Mouse (Mus musculus) lung, embryonic 16.5 days (tissue): ENCODE data around the gene Ext2. TPM values are rescaled to one million over a fixed set of nuclear protein-coding genes. Genes with fewer than 3 reads are reported as not detected.
A peak's percentile ranks its signal among the peaks of the same experiment; 100 is the strongest.

Experiments used
- ATAC-seq: fragments of 200-750 bp; cut with Nextera tagmentation; 2 replicates; pipeline ENCODE4 v1.8.0; 2017; ENCODE audit warnings: low read depth, mild to moderate bottlenecking, moderate library complexity
- H3K27ac ChIP-seq: fragments of 300-500 bp; sonication (generic); 2 replicates; pipeline ENCODE4 v1.5.1; 2014; ENCODE audit warnings: mild to moderate bottlenecking, control low read depth, low read length
- H3K27me3 ChIP-seq: fragments of 300-500 bp; sonication (generic); 2 replicates; pipeline ENCODE4 v1.6.1; 2014; ENCODE audit warnings: low read depth, low read length, mixed read lengths; ENCODE audit not compliant: control insufficient read depth, insufficient read depth
- H3K36me3 ChIP-seq: fragments of 300-500 bp; sonication (generic); 2 replicates; pipeline ENCODE4 v1.6.1; 2014; ENCODE audit warnings: low read length; ENCODE audit not compliant: control insufficient read depth, insufficient read depth
- H3K4me1 ChIP-seq: fragments of 300-500 bp; sonication (generic); replicated peaks from 2 replicates; pipeline ENCODE4 v1.6.1; 2014; ENCODE audit warnings: low read length, mixed read lengths; ENCODE audit not compliant: control insufficient read depth, insufficient read depth
- H3K4me2 ChIP-seq: fragments of 300-500 bp; sonication (generic); 2 replicates; pipeline ENCODE4 v1.6.1; 2014; ENCODE audit warnings: low read depth, low read length, control low read depth
- H3K4me3 ChIP-seq: fragments of 300-500 bp; sonication (generic); 2 replicates; pipeline ENCODE4 v1.5.1; 2014; ENCODE audit warnings: mild to moderate bottlenecking, low read length, control low read depth
- H3K9ac ChIP-seq: fragments of 300-500 bp; sonication (generic); 2 replicates; pipeline ENCODE4 v1.6.1; 2014; ENCODE audit warnings: low read length, control low read depth
- H3K9me3 ChIP-seq: fragments of 300-500 bp; sonication (generic); 2 replicates; pipeline ENCODE4 v1.6.1; 2016; ENCODE audit warnings: low read length; ENCODE audit not compliant: control insufficient read depth
- WGBS: fragments of 180-500 bp; shearing (Covaris S2); extraction: QIAGEN DNeasy Blood & Tissue Kit; methylation state at CpG from one replicate; pipeline ENCODE4 v1.1.7; 2014; 5-methylcytosine and 5-hydroxymethylcytosine counted together
- polyA plus RNA-seq: library from polyadenylated mRNA; unstranded; fragments of >200 nt; fragmentation: Nextera tagmentation; extraction: Ambion mirVana; gene quantifications from 2 replicates; pipeline ENCODE4 v1.2.1, GENCODE M21; 2015

The Ext2 gene
- polyA plus RNA-seq, 1 experiment from 2014 or later, result 128 TPM

DNA sequence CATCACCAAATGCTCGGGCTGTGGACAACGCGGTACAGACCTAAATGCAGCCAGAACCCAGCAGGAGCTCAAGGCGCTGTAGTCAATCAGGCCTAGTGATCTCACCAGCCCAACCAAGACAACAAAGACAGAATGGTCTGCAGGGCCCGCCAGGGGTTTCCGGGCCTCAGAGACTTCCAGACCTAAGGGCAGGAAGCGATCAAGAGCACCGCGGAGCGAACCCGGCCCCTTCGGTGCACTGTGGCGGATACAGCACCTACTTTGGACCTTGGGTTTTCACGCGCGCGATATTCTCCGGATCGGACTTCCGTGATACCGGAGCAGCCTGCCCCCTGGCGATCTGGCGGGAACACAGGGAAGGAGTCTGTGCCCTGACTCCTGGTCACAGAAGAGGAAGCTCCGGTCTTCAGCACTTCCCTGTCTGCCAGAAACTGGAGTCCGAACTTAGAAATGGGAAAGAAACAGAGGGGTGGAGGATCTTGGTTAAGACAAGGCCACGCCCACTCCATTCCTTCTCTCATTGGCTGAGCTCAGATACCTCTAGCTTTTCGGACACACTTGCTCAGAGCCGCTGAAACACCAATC is 27.2 kb upstream of the Ext2 start, which contains the start of gene Accs:
Gene Accs, minus strand, starts transcription at position 439 of the 585 bp plus-strand sequence.
- H3K27ac ChIP-seq, result peak within 1 kb of the TSS; percentile 88
- H3K4me3 ChIP-seq, result peak within 1 kb of the TSS; percentile 70
- ATAC-seq, result peak; percentile 94
- no peaks in the 10 kb centered on the region for H3K9me3 ChIP-seq
- under 1% methylated on average over 28 of the region's 28 CpGs for WGBS
- H3K36me3 ChIP-seq, result no peaks in the 10 kb centered on the region
- H3K9ac ChIP-seq, result peak within 1 kb of the TSS; percentile 88
- no peaks in the 10 kb centered on the region for H3K27me3 ChIP-seq
- H3K4me1 ChIP-seq, result peaks cover 11% of the 10 kb centered on the region
- H3K4me2 ChIP-seq, result peak within 1 kb of the TSS; percentile 91

DNA sequence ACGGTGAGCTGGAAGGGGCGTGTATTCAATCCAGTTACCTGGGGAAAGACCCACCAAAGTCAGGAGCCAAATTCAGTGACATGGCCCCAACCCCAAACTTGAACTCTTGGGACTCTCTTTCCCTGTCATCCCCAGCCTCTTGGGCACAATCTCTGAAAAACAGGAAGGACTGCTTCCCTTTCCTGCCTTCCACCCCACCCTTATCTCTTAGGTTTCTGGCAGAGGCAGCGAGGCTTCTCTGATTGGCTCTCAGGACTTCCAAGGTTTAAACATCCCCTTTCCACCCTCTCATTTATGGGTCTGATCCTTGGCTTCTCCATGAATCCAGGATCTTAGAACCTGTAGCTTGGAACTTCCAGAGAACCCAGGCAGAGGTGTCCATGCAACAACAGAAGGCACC is 19.0 kb upstream of the Ext2 start:
- H3K9me3 ChIP-seq, result no peaks in the 10 kb centered on the region
- H3K9ac ChIP-seq, result no peak overlapping the region
- no peak overlapping the region for H3K4me3 ChIP-seq
- WGBS, result 89% methylated on average over 3 of the region's 3 CpGs
- no peaks in the 10 kb centered on the region for H3K27me3 ChIP-seq
- no peaks in the 10 kb centered on the region for H3K4me1 ChIP-seq
- no peak overlapping the region for H3K27ac ChIP-seq
- H3K36me3 ChIP-seq, result peaks cover 15% of the 10 kb centered on the region
- ATAC-seq, result no peak
- no peak overlapping the region for H3K4me2 ChIP-seq

GRCm38 (mm10) chr2:93840109-93840508 is 17.7 kb upstream of the Ext2 start:
- 77% methylated on average over 6 of the region's 6 CpGs for WGBS
- ATAC-seq, result no peak
- peaks cover 15% of the 10 kb centered on the region for H3K36me3 ChIP-seq

GRCm38 (mm10) chr2:93838931-93839330 is 16.6 kb upstream of the Ext2 start:
- ATAC-seq, result no peak
- Histone ChIP-seq H3K4me3 (no peak overlapping the region), H3K9me3 (no peaks in the 10 kb centered on the region), H3K4me2 (no peak overlapping the region), H3K9ac (no peak overlapping the region), H3K27me3 (no peaks in the 10 kb centered on the region), H3K27ac (no peak overlapping the region), H3K4me1 (no peaks in the 10 kb centered on the region), H3K36me3 (peaks cover 13% of the 10 kb centered on the region)
- 84% methylated on average over 4 of the region's 4 CpGs for WGBS

More at GRCm38 (mm10) chr2:93840109-93840508, 17.7 kb upstream of the Ext2 start:
- Histone ChIP-seq H3K27ac (no peak overlapping the region), H3K27me3 (no peaks in the 10 kb centered on the region), H3K9me3 (no peaks in the 10 kb centered on the region), H3K4me2 (no peak overlapping the region), H3K4me3 (no peak overlapping the region), H3K4me1 (no peaks in the 10 kb centered on the region), H3K9ac (no peak overlapping the region)

DNA sequence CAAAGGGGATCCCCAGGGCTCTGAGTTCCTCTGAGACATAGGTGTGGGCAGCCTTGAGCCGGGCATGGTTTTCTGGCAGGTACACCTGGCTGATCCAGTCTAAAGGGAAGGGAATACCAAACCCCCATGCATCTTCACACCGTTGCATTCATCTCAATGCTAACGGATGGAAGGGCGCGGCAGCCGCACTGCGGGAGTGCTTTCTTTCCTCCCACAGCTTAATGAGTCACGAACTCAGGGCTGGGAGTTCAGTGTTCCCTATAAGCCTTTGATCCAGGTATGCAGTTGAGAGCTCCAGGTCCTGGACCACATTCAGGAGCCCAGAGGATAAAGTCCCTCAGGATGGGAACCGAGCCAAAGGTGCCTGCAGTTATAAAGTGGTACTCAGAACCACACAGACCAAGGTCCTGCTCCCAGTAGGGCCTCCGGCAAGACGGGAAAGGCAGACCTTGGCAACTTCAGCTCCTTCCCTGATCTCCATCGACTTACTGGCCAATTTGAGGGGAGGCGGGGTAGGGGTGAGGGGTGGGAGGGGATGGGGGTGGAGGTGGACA is 13.9 kb upstream of the Ext2 start:
- no peaks in the 10 kb centered on the region for H3K27me3 ChIP-seq

GRCm38 (mm10) chr2:93835596-93835995 is 13.2 kb upstream of the Ext2 start:
- 70% methylated on average over 11 of the region's 11 CpGs for WGBS
- no peak overlapping the region for H3K4me2 ChIP-seq
- H3K27me3 ChIP-seq, result no peaks in the 10 kb centered on the region
- no peak overlapping the region for H3K27ac ChIP-seq
- H3K9me3 ChIP-seq, result no peaks in the 10 kb centered on the region
- peaks cover 6% of the 10 kb centered on the region for H3K36me3 ChIP-seq
- H3K9ac ChIP-seq, result no peak overlapping the region
- no peak overlapping the region for H3K4me3 ChIP-seq
- no peak for ATAC-seq
- H3K4me1 ChIP-seq, result no peaks in the 10 kb centered on the region

More for the DNA sequence above, 13.9 kb upstream of the Ext2 start:
- WGBS, result 71% methylated on average over 13 of the region's 13 CpGs
- no peak overlapping the region for H3K4me2 ChIP-seq
- no peak for ATAC-seq
- H3K4me1 ChIP-seq, result no peaks in the 10 kb centered on the region
- no peak overlapping the region for H3K9ac ChIP-seq
- H3K36me3 ChIP-seq, result peaks cover 9% of the 10 kb centered on the region
- no peak overlapping the region for H3K4me3 ChIP-seq
- H3K27ac ChIP-seq, result no peak overlapping the region
- H3K9me3 ChIP-seq, result no peaks in the 10 kb centered on the region

- H3K27me3 ChIP-seq, result no peaks in the 10 kb centered on the region
- H3K9ac ChIP-seq, result no peak overlapping the region
- H3K4me3 ChIP-seq, result no peak overlapping the region
- peak; percentile 42 for ATAC-seq
- H3K36me3 ChIP-seq, result no peaks in the 10 kb centered on the region
- H3K27ac ChIP-seq, result no peak overlapping the region
- no peak overlapping the region for H3K4me2 ChIP-seq
- H3K9me3 ChIP-seq, result no peaks in the 10 kb centered on the region
- WGBS, result 14% methylated on average over 8 of the region's 8 CpGs
- peaks cover 8% of the 10 kb centered on the region for H3K4me1 ChIP-seq
Observed at GRCm38 (mm10) chr2:93823519-93823918, 1.2 kb upstream of the Ext2 start.

- Histone ChIP-seq H3K4me2 (no peak overlapping the region), H3K4me3 (no peak overlapping the region), H3K36me3 (peaks cover 4% of the 10 kb centered on the region), H3K27me3 (no peaks in the 10 kb centered on the region), H3K9ac (no peak overlapping the region), H3K9me3 (no peaks in the 10 kb centered on the region), H3K4me1 (peaks cover 8% of the 10 kb centered on the region), H3K27ac (no peak overlapping the region)
- 90% methylated on average over 5 of the region's 5 CpGs for WGBS
- ATAC-seq, result no peak
Observed at GRCm38 (mm10) chr2:93817791-93818190, 4.6 kb downstream of the Ext2 start.

DNA sequence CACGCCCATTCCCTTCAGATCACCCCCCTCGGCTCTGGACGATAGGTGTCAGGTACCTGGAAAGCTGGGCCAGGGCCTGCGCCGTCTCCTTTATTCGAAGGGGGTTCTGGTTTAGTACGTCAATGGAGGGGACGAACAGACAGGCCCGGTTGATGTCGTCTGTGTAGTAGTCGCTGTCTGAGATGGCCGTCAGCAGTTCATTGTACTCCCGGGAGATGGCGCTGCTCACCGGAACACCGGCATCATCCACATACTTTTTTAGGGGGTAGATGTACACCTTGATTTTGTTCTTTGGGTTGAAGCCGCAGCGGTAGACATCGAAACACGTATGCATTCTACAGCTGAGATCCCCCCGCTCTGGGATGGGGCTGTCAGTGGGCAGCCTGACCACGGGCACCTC is 9.0 kb downstream of the Ext2 start:
- Histone ChIP-seq H3K4me2 (no peak overlapping the region), H3K36me3 (peaks cover 12% of the 10 kb centered on the region), H3K9me3 (no peaks in the 10 kb centered on the region), H3K9ac (no peak overlapping the region), H3K4me1 (no peaks in the 10 kb centered on the region), H3K27me3 (no peaks in the 10 kb centered on the region), H3K4me3 (no peak overlapping the region), H3K27ac (no peak overlapping the region)
- no peak for ATAC-seq
- 88% methylated on average over 22 of the region's 22 CpGs for WGBS
